Mouse (Mus musculus) erythroid progenitor cell, adult 5-6 weeks (primary cell): ENCODE measurements around the gene Ipo4. TPM values are rescaled to one million over a fixed set of nuclear protein-coding genes. Genes with fewer than 3 reads are reported as not detected.

Source experiments
- ATAC-seq: replicated peaks from 2 replicates; pipeline ENCODE4 v1.8.0; 2016; ENCODE audit warnings: moderate number of reproducible peaks, mild to moderate bottlenecking, moderate TSS enrichment, inconsistent platforms; ENCODE audit not compliant: poor library complexity, low FRiP score, severe bottlenecking
- total RNA-seq, 2 experiments: library from RNA; stranded (forward) in 1 of 2; stranded (reverse) in 1 of 2; fragments of 150-400 nt in 1 of 2; fragments of 186-747, 209-891 nt in 1 of 2; gene quantifications; 2 replicates each; pipeline versions ENCODE4 v1.2.3 to v1.2.4; 2015 to 2017; ENCODE audit warnings: low replicate concordance in 2 of 2

The Ipo4 gene
- total RNA-seq (2015; ENCODE audit: low replicate concordance) (29.9 and 46.5 TPM in 2 replicates), total RNA-seq (2017; ENCODE audit: low replicate concordance) (18.1 and 53.9 TPM in 2 replicates)

DNA sequence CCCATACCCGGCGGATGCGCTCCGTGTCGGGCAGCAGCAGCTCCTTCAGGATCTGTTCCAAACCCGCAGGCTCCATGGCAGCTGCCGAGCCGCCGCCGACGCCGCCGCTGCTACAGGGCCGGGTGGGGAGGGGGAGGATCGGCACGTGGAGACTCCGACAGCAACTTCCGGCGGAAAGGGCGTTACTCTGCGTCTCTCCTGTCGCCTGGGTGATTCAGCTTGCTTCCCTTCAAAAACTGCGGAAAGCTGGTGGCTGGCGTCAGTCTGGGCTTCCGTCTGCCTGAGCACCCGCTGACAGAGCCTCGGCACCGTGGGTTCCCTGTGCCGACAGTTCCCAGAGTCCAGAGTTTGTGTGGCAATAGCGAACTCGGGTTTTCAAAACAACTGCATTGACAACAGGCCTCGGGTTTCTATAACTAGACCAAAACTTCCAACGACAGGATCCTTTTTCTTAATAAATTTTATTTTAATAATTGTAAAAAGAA is at the start of gene Ipo4:
Ipo4 (minus strand) TSS at position 435 of the 485 bp plus-strand sequence.
- ATAC-seq: peak; percentile 80

DNA sequence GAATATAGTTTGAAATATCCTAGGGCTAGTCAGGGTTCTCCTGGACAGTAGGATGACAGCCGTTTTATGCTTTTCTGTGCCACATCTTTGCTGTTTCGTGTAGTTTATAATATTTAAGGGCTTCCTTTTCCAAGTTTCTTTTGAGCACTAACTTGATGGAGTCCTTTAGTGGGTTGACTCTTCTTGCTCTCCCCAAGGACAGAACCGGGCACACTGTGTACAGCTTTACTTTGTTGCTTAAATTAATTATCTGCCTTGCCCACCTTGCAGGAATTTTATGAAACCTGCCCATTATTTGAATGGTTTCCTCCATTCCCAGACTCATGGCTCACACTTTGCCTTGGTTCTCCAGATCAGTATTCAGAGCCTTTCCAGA is 46.3 kb upstream of the Ipo4 start:
- peak; percentile 32 for ATAC-seq

DNA sequence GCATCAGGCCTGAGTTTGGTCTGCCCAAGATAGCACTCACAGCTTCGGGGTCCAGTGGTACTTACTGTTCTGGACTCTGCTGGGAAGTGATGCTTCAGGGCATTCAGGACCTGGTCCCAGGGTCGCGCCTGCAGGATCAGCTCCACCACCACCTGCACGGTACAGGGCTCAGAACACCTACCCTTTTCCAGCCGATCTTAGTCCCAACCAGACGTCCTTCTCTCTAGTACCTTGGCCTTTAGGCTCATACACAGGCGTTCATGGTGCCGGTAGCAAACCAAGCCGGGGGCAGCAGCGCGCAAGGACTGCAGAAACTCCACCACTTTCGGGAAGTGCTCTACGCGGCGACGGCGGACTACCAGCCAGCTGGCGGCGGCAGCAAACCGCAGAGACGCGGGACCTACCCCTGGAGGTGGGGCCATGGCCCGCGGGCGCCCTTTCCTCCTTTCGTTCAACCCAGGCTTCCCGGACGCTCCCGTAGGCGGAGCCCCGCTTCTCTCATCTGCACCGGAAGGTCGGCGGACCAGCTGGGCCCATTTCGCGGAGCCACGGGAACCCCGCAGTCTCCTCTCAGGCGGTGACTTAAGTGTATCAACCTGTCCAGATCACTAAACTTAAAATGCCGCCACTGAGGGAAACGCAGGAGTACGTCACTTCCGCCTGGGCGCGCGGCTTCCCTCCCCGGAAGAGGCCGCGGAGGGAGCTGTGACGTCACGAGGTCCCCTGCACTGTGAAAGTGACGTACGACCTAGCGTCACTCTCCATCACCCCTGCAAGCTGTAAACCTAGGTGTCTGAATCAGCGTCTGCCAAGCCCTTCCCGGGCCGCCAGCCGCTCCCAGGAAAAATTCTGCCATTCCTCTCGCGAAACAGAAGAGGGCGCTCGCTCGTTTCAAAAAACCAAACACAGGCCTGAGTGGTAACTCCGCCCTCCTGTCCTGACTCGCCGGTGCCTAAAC is 45.7 kb upstream of the Ipo4 start, which contains the start of gene Tinf2:
Tinf2 (minus strand) TSS at position 661 of the 958 bp plus-strand sequence.
- ATAC-seq: peak; percentile 94

DNA sequence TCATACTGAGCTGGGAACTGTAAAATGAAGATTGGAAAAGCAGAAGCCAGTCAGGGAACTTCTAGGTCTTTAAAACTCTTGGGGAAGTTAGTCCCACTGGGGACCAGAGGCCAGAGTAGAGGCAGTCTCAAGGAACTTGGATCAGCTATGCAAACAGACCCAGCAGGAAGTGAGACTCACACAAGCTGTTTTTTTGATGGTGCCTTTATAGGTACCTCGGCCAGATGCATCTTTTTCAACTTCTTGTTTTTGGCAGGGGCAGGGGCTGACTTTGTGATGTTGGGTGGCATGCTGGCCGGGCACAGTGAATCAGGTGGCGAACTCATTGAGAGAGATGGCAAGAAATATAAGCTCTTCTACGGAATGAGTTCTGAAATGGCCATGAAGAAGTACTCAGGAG is 41.9 kb upstream of the Ipo4 start:
- no peak for ATAC-seq

DNA sequence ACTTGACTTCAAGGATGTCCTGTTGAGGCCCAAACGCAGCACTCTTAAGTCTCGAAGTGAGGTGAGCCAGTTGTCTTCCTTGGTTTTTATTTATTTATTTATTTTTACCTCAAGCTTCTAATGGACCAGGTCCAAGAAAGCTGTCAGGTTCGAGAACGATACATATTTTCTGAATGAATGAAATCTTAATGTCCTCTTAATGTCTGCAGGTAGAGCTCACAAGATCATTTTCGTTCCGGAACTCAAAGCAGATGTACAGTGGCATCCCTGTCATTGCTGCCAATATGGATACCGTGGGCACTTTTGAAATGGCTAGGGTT is 36.9 kb upstream of the Ipo4 start:
- no peak for ATAC-seq

DNA sequence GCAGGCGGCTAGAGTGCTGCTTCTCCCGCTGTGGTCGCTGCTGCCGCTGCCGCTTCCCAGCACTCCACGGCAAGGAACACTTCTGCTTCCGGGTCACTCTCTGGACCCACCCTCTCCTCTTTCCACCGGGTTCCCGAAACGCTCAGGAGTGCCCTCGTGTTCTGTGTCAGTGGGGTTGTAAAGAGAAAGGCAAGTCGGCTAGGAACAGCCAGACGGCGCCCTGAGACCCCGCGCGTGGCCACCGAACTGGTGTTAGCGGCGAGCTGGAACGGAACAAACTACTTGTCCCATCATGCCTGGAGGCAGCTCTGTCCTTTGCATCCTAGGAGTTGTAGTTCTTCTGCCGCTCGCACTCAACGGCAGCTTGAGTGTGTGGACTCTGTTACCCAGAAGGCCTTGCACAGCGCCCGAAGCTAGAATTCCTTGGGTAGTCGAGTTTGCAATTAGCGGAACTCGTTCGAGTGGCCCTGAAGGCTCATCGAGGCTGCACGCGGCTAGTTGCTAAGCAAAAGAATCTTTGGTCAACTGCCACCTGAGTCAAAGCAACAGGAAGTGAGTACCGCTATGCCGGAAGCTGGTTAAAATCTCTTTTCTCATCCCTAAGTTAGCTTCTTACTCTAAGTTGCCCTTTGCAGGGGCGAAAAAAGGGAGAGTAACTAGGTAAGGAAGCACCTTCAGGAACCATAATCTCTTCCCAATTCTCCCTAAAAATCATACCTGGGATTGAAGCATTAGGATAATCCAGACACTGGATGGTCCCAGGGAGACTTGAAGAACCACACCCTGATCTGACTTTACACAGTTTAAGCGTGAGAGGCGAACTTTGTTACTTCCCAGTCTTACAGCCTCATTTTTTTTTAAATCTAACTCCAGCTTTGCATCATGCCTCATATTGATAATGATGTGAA is 36.3 kb upstream of the Ipo4 start, which contains the start of the genes Gmpr2 and Nedd8:
Gmpr2 (plus strand) TSS at position 109 of the 908 bp plus-strand sequence.
Nedd8 (minus strand) TSS at position 292 of the 908 bp plus-strand sequence.
- ATAC-seq: peak; percentile 97

DNA sequence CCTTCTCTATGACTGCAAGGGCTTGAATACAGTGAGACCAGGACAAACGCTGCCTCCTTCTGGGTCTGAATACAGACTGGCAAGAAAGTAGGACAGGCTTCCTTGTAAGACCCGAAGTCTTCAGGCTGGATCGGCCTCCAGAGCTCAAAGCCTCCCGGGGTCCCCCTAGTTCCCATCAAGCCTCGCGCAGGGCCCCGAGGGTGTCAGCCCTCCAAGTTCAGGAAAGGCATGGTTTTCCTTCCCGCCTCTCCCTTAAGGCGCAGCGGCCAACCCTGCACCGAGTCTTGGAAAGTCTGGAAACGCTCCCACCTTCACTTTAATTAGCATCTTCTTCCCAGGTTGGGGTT is 35.7 kb upstream of the Ipo4 start:
- ATAC-seq: peak; percentile 21

DNA sequence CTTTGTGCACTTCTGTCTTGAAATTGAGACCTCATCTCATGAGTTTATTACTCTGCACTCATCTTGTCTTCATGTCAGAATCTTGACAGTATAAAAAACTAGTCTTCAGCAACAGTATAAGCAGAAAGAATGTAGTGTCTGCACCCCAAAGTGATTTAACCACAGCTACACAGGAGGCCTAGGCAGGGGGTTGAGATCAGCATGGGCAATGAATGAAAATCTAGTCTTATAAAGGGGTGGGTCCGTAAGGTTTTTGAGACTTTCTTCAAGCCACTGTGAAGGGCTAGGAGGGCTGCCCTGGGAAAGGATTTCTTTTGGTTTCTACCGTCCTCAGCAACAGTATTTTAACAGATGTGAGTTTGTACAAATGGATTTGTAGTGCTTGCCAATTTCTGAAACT is 24.9 kb upstream of the Ipo4 start:
- ATAC-seq: 0 out of 2 replicates have a peak, but pooled peaks have one; percentile 12

DNA sequence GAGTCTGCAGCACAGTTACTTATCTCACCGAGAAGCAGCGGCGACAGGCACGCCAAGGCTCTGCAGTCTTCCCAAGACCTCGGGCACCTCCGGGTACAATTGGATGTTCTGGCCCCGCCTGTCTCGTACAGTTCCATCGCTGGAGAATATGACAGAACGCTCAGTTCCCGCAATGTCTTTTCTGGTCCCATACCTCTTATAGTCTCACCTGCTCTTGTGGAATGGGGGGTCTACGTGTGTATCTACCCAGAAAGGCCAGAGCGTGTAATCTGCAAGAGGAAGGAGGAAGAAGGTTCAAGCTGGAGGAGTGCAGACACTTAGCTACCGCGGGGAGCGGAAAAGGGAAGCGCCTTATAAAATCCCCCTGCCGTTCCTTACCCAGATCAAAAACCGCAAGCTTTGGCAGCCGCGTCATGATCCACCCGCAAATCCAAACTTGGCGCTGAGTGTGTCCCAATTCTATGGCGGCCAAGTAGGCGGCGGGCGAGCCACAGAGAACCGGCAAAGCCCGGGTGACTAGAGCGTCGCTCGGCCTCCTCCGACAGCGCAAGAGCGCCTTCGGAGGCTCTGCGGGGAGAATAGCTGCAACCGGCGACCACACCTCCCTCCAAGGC is 24.3 kb upstream of the Ipo4 start, which contains the start of gene Mdp1:
Mdp1 (minus strand) TSS at position 549 of the 614 bp plus-strand sequence.
- peak; percentile 98 for ATAC-seq

DNA sequence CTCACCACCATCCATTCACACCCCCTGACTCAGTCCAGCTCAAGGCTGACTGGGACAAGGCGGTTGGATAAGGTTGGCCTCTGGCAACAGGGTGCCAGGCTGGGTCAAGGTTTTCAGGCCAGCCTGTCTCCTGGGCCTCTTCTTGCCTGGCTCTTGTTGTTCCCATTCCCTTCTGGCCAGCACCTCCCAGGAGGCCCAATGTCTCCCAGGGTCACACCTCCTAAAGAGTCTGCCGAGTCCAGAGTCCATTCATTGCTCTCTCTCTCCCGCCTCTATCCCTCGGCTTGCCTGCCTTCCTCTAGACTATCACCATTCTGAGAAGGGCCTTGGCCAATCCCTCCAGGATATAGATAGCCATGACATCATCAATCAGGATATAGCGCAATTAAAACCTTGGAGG is 22.3 kb upstream of the Ipo4 start:
- ATAC-seq: no peak

DNA sequence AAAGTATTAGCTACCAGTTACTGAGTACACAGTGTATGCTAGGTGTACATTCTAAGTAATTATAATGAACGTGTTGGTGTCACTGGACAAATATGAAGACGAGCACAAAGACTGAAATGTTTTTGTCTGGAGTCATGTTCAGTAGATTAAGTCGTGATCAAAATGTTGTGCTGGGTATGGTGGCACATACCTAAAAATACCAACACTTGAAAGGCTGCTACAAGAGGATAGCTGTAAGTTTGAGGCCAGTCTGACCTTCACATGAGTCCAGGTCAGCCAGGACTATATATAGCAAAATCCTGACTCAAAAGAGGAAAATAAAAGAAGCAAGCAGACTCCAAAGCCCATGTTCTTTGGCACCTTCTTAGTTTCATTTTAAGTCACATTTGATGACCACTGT is 21.2 kb upstream of the Ipo4 start:
- ATAC-seq: no peak

DNA sequence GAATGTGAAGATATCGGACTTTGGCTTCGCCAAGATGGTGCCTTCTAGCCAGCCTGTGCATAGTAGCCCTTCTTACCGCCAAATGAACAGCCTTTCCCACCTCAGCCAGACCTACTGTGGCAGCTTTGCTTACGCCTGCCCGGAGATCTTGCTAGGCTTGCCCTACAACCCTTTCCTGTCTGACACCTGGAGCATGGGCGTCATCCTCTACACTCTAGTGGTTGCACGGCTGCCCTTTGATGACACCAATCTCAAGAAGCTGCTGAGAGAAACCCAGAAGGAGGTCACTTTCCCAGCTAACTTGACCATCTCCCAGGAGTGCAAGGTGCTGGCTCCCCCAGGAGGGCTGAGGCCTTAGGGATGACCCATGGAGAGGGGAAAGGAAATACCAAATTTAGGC is 15.8 kb upstream of the Ipo4 start:
- no peak for ATAC-seq

DNA sequence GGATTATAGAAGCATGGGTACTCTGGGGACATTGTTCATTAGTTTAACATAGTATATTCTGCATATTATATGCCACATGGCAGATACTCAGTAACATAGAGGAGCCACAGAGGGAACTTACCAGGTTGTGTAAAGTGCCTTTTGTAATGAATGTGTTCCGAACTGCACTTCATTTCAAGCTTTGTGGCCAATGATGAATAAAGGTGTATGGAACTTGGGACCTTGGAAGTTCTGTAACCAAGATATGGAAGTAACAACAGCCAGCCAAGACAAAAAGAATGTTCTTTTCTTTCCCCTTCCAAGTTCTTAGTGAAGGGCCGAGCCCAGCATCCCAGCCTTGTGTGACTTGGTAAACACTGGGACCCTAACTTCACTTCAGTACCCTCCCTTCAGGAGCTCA is 14.1 kb upstream of the Ipo4 start, which contains the start of gene Tssk4:
Tssk4 (plus strand) TSS at position 301 of the 400 bp plus-strand sequence.
- ATAC-seq: no peak

DNA sequence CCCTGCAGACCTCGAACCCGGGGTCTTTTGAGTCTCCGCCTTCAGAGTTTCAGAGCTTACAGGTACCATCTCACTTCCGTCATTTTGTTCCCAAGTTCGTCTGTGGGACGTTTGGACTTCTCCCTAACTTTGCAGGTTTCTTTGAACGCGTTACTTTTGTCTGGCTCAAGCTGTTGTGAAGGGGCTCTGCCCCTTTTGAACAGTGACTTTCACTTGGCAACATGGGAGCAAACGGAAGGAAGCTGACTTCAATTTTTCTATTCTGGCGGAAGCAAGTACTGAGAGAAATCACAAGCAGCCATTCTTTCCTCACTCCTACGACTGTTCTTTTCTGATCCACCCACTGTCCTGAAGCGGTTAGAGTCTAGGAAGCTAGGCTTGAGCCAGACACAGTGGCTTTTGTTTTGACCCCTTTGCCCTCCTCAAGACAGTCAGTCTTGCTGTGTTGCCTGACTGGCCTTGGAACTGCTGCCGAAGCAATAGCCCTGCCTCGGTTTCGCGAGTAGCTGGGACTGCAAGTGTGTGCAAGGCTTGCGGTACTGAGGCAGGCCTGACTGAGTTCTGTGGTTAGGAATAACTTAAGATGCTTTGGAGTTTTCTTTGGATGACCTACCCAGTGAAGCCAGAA is 8.6 kb upstream of the Ipo4 start:
- ATAC-seq: no peak

DNA sequence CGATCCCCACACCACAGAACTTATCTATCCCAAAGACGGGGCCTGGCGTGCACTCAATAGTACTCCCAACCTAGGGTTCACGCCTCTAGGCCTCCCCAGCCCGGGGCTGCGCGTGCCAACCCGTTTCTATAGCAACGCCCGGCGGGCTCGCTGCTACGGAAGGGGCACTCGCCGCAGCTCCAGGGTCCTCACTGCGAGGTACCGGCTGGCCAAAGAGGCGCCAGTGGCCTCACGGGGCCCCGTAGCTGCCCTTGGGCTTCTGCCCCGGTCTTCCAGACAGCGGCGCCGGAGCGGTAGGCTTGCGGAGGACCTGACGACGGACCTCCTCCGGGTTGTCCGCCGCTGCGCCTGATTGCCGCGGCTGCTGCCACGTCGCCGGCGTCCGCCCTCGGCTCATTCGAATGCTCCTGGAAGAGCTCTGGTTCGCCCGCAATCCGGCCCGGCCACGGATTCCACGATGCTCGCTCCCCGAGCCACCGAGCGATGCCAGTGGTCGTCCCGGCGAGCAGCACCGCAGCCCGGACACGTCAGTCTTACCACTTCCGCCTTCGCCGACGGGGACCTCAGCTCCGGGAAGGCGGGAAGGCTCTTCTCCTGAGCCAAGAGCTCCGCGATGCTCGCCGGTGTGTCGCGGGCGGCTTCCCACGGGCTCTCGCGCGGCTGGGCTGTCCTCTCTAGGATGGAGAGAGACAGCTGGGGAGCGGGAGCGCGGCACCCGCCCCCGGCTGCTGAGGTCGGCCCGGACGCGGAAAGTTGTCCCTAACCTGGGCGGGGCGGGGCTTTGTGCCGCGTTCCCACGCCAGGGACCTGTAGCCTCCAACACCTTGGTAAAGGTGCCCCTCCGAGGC is 7.5 kb upstream of the Ipo4 start, which contains the start of gene Tm9sf1:
Tm9sf1 (minus strand) TSS at position 747 of the 848 bp plus-strand sequence.
- peak; percentile 84 for ATAC-seq

DNA sequence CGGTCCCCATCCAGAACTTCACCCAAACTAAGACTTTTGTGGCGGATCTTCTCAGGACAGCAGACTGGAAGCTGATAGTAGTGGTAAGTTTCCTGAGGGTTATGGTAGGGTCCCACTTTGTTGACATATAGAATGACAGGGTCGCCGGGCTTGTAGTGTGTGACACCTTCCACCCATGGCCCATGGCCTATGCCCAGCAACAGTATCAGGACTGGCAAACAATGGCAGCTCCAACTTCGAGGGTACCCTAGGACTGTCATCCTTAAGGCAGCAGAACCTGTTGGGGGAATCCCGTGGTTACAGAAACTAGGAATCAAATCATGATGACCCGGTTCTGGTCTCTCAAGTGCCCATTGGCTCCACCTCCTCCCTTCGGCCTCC is 6.9 kb upstream of the Ipo4 start:
- no peak for ATAC-seq

DNA sequence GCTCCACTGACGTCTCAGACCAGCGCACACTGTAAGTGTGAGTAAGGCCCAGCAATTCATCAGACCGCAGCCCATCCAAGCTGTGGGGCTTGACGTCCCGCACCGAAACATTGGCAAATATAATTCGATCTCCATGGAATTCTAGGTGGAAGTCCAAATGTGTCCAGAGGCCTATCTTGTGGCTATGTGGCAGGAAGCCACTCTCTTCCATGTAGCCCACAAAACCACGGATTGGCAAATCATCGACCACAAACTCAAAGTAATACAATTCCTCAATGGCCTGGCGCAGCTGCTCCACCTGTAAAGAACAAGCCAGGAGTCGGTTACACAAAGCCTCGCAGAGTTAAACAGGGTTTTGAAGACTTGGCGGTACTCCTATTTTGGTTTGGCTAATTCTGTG is 5.5 kb upstream of the Ipo4 start:
- ATAC-seq: no peak

DNA sequence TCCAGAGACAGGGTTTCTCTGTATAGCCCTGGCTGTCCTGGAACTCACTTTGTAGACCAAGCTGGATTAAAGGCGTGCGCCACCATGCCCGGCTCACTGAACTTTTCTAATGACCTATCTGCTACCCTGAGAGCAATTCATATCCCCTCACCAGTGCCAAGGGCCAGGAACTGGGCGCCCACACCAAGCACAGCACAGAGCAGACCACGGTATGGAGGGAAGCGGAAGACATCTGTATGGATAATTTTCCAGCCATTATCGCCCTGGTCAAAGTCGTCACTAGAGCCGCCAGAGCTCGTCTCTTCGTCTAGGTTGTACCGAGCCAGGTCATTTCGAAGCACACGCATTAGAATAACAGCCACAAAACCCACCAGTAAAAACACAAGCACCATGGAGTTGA is 5.1 kb upstream of the Ipo4 start:
- ATAC-seq: no peak
